Mouse (Mus musculus): ENCODE measurements around the gene Snrpg. TPM values are rescaled to one million over a fixed set of nuclear protein-coding genes. Genes with fewer than 3 reads are reported as not detected.

Snrpg gene
- polyA plus RNA-seq, 1 experiment from 2014 or later = 510 TPM

GRCm38 (mm10) chr6:86391326-86391725 is 20.2 kb downstream of the Snrpg start:
- Histone ChIP-seq H3K4me1 (peaks cover 23% of the 10 kb centered on the region), H3K4me3 (no peak overlapping the region), H3K36me3 (peaks cover 66% of the 10 kb centered on the region), H3K9ac (replicated peaks) (no peak overlapping the region), H3K9me3 (no peaks in the 10 kb centered on the region), H3K27ac (replicated peaks) (no peak overlapping the region), H3K4me2 (replicated peaks) (no peak overlapping the region), H3K27me3 (no peaks in the 10 kb centered on the region)
- WGBS = 96% methylated on average over 5 of the region's 5 CpGs
- no peak for ATAC-seq (replicated peaks)

- Histone ChIP-seq H3K9me3 (no peaks in the 10 kb centered on the region), H3K4me3 (no peak overlapping the region), H3K4me1 (peaks cover 30% of the 10 kb centered on the region), H3K36me3 (peaks cover 53% of the 10 kb centered on the region), H3K27me3 (no peaks in the 10 kb centered on the region), H3K9ac (replicated peaks) (no peak overlapping the region), H3K27ac (replicated peaks) (no peak overlapping the region), H3K4me2 (replicated peaks) (no peak overlapping the region)
- WGBS = 100% methylated on average over 1 of the region's 1 CpGs
- ATAC-seq (replicated peaks) = no peak
Observed at GRCm38 (mm10) chr6:86393187-86393586, 22.1 kb downstream of the Snrpg start.

GRCm38 (mm10) chr6:86394078-86394720 is 23.1 kb downstream of the Snrpg start:
- 89% methylated on average over 17 of the region's 17 CpGs for WGBS
- Histone ChIP-seq H3K27me3 (no peaks in the 10 kb centered on the region), H3K36me3 (peaks cover 43% of the 10 kb centered on the region), H3K27ac (replicated peaks) (no peak overlapping the region), H3K9ac (replicated peaks) (no peak overlapping the region), H3K4me2 (replicated peaks) (no peak overlapping the region), H3K4me1 (peaks cover 30% of the 10 kb centered on the region), H3K9me3 (no peaks in the 10 kb centered on the region), H3K4me3 (no peak overlapping the region)
- ATAC-seq (replicated peaks) = no peak

GRCm38 (mm10) chr6:86395021-86395420 is 23.9 kb downstream of the Snrpg start:
- no peaks in the 10 kb centered on the region for H3K9me3 ChIP-seq
- WGBS = 86% methylated on average over 9 of the region's 9 CpGs
- ATAC-seq (replicated peaks) = no peak
- H3K4me2 ChIP-seq (replicated peaks) = peak overlapping the region; percentile 76
- 0 out of 2 replicates have a peak overlapping the region, but pooled peaks have one; percentile 7 for H3K9ac ChIP-seq (replicated peaks)
- H3K27me3 ChIP-seq = no peaks in the 10 kb centered on the region
- H3K36me3 ChIP-seq = peaks cover 34% of the 10 kb centered on the region
- no peak overlapping the region for H3K27ac ChIP-seq (replicated peaks)
- H3K4me1 ChIP-seq = peaks cover 30% of the 10 kb centered on the region
- H3K4me3 ChIP-seq = peak overlapping the region; percentile 100

- Histone ChIP-seq H3K9ac (replicated peaks) (peak overlapping the region; percentile 99), H3K9me3 (no peaks in the 10 kb centered on the region), H3K4me2 (replicated peaks) (peak overlapping the region; percentile 76), H3K36me3 (peaks cover 25% of the 10 kb centered on the region), H3K4me1 (peaks cover 33% of the 10 kb centered on the region), H3K27ac (replicated peaks) (peak overlapping the region; percentile 97), H3K4me3 (peak overlapping the region; percentile 100), H3K27me3 (no peaks in the 10 kb centered on the region)
- no peak for ATAC-seq (replicated peaks)
- WGBS = 16% methylated on average over 10 of the region's 10 CpGs
Observed at GRCm38 (mm10) chr6:86395969-86396368, 24.9 kb downstream of the Snrpg start.

DNA sequence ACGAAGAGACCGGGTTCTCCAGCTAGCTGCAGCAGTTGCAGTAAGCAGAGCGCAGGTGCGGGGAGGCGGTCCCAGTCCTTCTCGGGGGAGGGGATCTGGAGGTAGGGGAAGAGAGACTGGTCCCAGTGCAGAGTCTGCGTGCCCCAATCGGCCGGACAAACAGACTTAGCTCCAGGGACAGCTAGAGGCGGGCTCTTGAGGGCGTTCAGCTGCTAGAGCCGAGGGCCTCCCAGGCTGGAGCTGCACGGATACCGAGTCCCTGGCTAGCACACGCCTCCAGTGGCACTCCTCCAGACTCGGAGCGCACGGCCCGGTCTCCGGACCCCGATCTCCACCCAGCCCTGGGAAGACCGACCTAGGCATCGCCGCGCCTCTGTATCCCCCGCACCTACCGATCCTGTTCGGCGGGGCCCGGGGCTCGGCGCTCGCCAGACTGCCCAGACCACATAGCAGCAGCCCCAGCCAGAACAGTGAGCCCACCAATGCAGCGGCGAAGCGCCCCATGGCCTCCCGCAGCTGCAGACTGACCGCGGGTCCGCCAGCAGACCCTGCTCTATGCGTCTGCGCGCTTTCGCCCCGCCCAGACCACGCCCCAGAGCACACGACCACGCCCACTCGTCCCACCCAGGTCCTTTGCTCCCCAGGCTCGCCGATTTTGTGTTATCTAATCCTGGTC is 25.6 kb downstream of the Snrpg start, which contains the start of gene Pcyox1:
TSS of gene Pcyox1 (minus strand) at position 574 of the 676 bp plus-strand sequence.
- Histone ChIP-seq H3K9me3 (no peaks in the 10 kb centered on the region), H3K4me1 (peaks cover 34% of the 10 kb centered on the region), H3K27me3 (no peaks in the 10 kb centered on the region), H3K4me3 (peak within 1 kb of the TSS; percentile 100), H3K27ac (replicated peaks) (peak within 1 kb of the TSS; percentile 97), H3K36me3 (peaks cover 17% of the 10 kb centered on the region), H3K9ac (replicated peaks) (peak within 1 kb of the TSS; percentile 99), H3K4me2 (replicated peaks) (peak within 1 kb of the TSS; percentile 76)
- peak; percentile 95 for ATAC-seq (replicated peaks)
- WGBS = under 1% methylated on average over 51 of the region's 51 CpGs

- peak overlapping the region; percentile 100 for H3K4me3 ChIP-seq
- H3K4me2 ChIP-seq (replicated peaks) = peak overlapping the region; percentile 76
- WGBS = 5% methylated on average over 14 of the region's 14 CpGs
- H3K9me3 ChIP-seq = no peaks in the 10 kb centered on the region
- peaks cover 10% of the 10 kb centered on the region for H3K36me3 ChIP-seq
- peak overlapping the region; percentile 97 for H3K27ac ChIP-seq (replicated peaks)
- peaks cover 34% of the 10 kb centered on the region for H3K4me1 ChIP-seq
- no peak; the same call in 1 of the 2 replicates for ATAC-seq (replicated peaks)
- peak overlapping the region; percentile 99 for H3K9ac ChIP-seq (replicated peaks)
- no peaks in the 10 kb centered on the region for H3K27me3 ChIP-seq
Observed at GRCm38 (mm10) chr6:86397257-86397980, 26.3 kb downstream of the Snrpg start.

DNA sequence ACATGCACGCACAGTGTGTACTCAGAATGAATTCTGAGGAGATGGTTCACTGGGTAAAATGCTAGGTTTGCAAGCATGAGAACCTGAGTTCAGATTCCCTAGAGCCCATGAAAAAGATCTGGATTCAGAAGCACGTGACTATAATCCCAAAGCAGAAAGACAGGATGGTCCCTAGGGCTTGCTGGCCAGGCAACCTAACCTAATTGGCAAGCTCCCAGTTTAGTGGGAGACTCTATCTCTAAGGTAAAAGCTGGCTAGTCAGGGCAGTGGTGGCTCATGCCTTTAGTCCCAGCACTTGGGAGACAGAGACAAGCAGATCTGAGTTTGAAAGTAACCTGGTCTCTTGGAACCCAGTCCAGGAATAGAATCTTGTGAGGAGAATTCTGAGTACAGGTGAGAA is 27.9 kb downstream of the Snrpg start:
- Histone ChIP-seq H3K4me3 (no peak overlapping the region), H3K27me3 (no peaks in the 10 kb centered on the region), H3K4me2 (replicated peaks) (no peak overlapping the region), H3K4me1 (peaks cover 34% of the 10 kb centered on the region), H3K9me3 (no peaks in the 10 kb centered on the region), H3K27ac (replicated peaks) (no peak overlapping the region), H3K36me3 (peaks cover 4% of the 10 kb centered on the region; the same call in 1 of the 2 replicates), H3K9ac (replicated peaks) (no peak overlapping the region)
- WGBS = 87% methylated on average over 2 of the region's 2 CpGs
- no peak for ATAC-seq (replicated peaks)

DNA sequence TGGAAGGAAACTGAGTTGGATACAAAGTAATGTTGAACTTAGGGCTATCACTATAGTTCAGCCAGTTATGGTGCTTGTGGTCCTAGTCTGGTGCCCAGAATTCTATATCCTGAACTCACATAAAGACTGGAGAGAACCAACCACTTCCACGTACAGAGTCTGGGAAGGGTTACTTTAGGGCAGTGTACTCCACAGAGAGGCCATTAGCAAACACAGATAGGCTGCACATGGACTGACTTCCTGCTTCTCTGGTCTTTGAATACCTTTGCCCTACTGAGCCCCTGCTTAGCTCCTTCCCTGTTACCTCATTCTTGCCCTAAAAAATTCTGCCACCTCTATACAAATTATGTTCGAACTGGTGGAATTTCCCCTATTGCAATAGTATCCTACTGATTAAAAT is 28.9 kb downstream of the Snrpg start:
- WGBS = 84% methylated on average over 2 of the region's 2 CpGs
- peaks cover 24% of the 10 kb centered on the region for H3K4me1 ChIP-seq
- no peak overlapping the region for H3K27ac ChIP-seq (replicated peaks)
- H3K36me3 ChIP-seq = no peaks in the 10 kb centered on the region
- H3K27me3 ChIP-seq = no peaks in the 10 kb centered on the region
- no peak overlapping the region for H3K9ac ChIP-seq (replicated peaks)
- no peaks in the 10 kb centered on the region for H3K9me3 ChIP-seq
- H3K4me3 ChIP-seq = no peak overlapping the region
- no peak overlapping the region for H3K4me2 ChIP-seq (replicated peaks)
- ATAC-seq (replicated peaks) = no peak

- Histone ChIP-seq H3K36me3 (no peaks in the 10 kb centered on the region), H3K4me2 (replicated peaks) (peak overlapping the region; percentile 21; the same call in 1 of the 2 replicates), H3K27me3 (no peaks in the 10 kb centered on the region), H3K4me1 (peaks cover 15% of the 10 kb centered on the region), H3K27ac (replicated peaks) (no peak overlapping the region), H3K4me3 (peak overlapping the region; percentile 12; the same call in 1 of the 2 replicates), H3K9ac (replicated peaks) (no peak overlapping the region), H3K9me3 (no peaks in the 10 kb centered on the region)
- WGBS = 7% methylated on average over 9 of the region's 9 CpGs
- no peak for ATAC-seq (replicated peaks)
Observed at GRCm38 (mm10) chr6:86400972-86401371, 29.9 kb downstream of the Snrpg start.

DNA sequence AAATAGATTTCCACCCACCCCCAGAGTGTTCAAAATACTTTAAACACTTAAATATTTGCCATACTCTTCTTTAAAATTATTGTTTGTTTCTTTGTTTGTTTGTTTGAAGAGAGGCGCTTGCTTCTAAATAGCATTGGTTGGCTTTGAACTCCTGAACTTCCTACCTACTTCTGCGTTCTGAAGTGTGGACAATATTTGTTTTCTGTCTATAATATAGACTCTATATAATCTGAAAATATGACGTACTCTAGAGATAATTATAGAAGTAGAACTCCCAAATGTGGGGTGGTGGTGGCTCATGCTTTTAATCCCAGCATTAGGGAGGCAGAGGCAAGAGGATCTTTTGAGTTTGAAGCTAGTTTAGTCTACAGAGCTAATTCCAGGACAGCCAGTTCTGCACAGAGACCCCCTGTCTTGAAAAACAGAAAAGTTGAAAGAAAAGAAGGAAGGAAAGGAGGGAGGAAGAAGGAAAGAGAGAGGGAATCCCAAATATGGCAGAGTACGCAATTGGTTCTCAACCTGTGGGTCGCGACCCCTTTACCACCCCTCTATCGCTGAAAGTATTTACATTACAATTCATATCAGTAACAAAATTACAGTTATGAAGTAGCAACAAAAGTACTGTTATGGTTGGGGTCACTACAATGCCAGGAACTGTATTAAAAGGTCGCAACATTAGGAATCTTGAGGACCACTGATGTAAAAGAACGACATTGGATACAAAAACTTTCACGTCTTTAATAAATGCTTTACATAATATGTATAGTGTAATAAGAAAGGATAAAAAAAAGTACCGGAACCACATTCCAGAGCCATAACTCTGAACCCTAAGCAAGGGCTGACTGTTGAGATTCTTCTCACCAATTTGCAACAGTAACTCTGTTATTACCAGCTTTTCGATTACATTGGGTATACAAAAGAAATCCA is 31.8 kb downstream of the Snrpg start:
- Histone ChIP-seq H3K9me3 (no peaks in the 10 kb centered on the region), H3K9ac (replicated peaks) (peak overlapping the region; percentile 83), H3K4me3 (peak overlapping the region; percentile 52), H3K27ac (replicated peaks) (peak overlapping the region; percentile 99), H3K4me2 (replicated peaks) (peak overlapping the region; percentile 48), H3K4me1 (peaks cover 25% of the 10 kb centered on the region), H3K36me3 (no peaks in the 10 kb centered on the region), H3K27me3 (no peaks in the 10 kb centered on the region)
- no peak for ATAC-seq (replicated peaks)
- 43% methylated on average over 12 of the region's 12 CpGs for WGBS

Data from forebrain, embryonic 15.5 days (tissue).